Mouse (Mus musculus): ENCODE data around the gene C5ar1.

- TF ChIP-seq CTCF (IDR thresholded peaks at IDR 0.05; ENCODE audit: low read depth, low read length), result peak; percentile 56
- no peak for TF ChIP-seq POLR2A (IDR thresholded peaks at IDR 0.05; ENCODE audit: insufficient read depth, low read length)
Measured at GRCm38 (mm10) chr7:16210862-16211365, 48.4 kb downstream of the C5ar1 start.

Measured in ES-Bruce4 (cell line).